Mouse (Mus musculus): Measurements from ENCODE around the gene Gm45785. TPM values are rescaled to one million over a fixed set of nuclear protein-coding genes. Genes with fewer than 3 reads are reported as not detected.
A peak's percentile ranks its signal among the peaks of the same experiment; 100 is the strongest.

Gm45785 gene
- polyA plus RNA-seq, 1 experiment = 0.19 TPM

- DNase-seq (ENCODE audit: low read depth) = peak; percentile 91
- peak; percentile 88 for TF ChIP-seq CTCF (IDR thresholded peaks at IDR 0.05; ENCODE audit: borderline replicate concordance, extremely low read depth, insufficient read depth, insufficient read length)
- no peak for TF ChIP-seq POLR2A (IDR thresholded peaks at IDR 0.05; ENCODE audit: borderline replicate concordance, extremely low read depth, insufficient read depth, insufficient read length, poor library complexity, severe bottlenecking)
Observed at GRCm38 (mm10) chr7:140844905-140845665, 11.0 kb downstream of the Gm45785 start, which contains the start of gene Scgb1c1. TSS of gene Scgb1c1 (plus strand) at chr7:140845547.

GRCm38 (mm10) chr7:140843806-140844205 lies 12.3 kb downstream of the Gm45785 start:
- no peak for DNase-seq (ENCODE audit: low read depth)
- no peak for TF ChIP-seq CTCF (IDR thresholded peaks at IDR 0.05; ENCODE audit: borderline replicate concordance, extremely low read depth, insufficient read depth, insufficient read length)
- no peak for TF ChIP-seq POLR2A (IDR thresholded peaks at IDR 0.05; ENCODE audit: borderline replicate concordance, extremely low read depth, insufficient read depth, insufficient read length, poor library complexity, severe bottlenecking)

- TF ChIP-seq CTCF (IDR thresholded peaks at IDR 0.05; ENCODE audit: borderline replicate concordance, extremely low read depth, insufficient read depth, insufficient read length) (no peak), POLR2A (IDR thresholded peaks at IDR 0.05; ENCODE audit: borderline replicate concordance, extremely low read depth, insufficient read depth, insufficient read length, poor library complexity, severe bottlenecking) (no peak)
- no peak for DNase-seq (ENCODE audit: low read depth)
Observed at GRCm38 (mm10) chr7:140840750-140841735, 15.1 kb downstream of the Gm45785 start.

GRCm38 (mm10) chr7:140839556-140839955 lies 16.6 kb downstream of the Gm45785 start:
- no peak for DNase-seq (ENCODE audit: low read depth)
- TF ChIP-seq POLR2A (IDR thresholded peaks at IDR 0.05; ENCODE audit: borderline replicate concordance, extremely low read depth, insufficient read depth, insufficient read length, poor library complexity, severe bottlenecking) = no peak
- no peak for TF ChIP-seq CTCF (IDR thresholded peaks at IDR 0.05; ENCODE audit: borderline replicate concordance, extremely low read depth, insufficient read depth, insufficient read length)

GRCm38 (mm10) chr7:140836243-140837115 lies 19.7 kb downstream of the Gm45785 start:
- no peak for TF ChIP-seq POLR2A (IDR thresholded peaks at IDR 0.05; ENCODE audit: borderline replicate concordance, extremely low read depth, insufficient read depth, insufficient read length, poor library complexity, severe bottlenecking)
- no peak for TF ChIP-seq CTCF (IDR thresholded peaks at IDR 0.05; ENCODE audit: borderline replicate concordance, extremely low read depth, insufficient read depth, insufficient read length)
- DNase-seq (ENCODE audit: low read depth) = peak; percentile 9

- DNase-seq (ENCODE audit: low read depth) = no peak
- TF ChIP-seq POLR2A (IDR thresholded peaks at IDR 0.05; ENCODE audit: borderline replicate concordance, extremely low read depth, insufficient read depth, insufficient read length, poor library complexity, severe bottlenecking) (no peak), CTCF (IDR thresholded peaks at IDR 0.05; ENCODE audit: borderline replicate concordance, extremely low read depth, insufficient read depth, insufficient read length) (no peak)
Observed at GRCm38 (mm10) chr7:140835758-140836087, 20.4 kb downstream of the Gm45785 start.

GRCm38 (mm10) chr7:140834968-140835757 lies 21.0 kb downstream of the Gm45785 start, which contains the start of gene Urah:
TSS of gene Urah (plus strand) at chr7:140835018.
- no peak for DNase-seq (ENCODE audit: low read depth)
- no peak for TF ChIP-seq CTCF (IDR thresholded peaks at IDR 0.05; ENCODE audit: borderline replicate concordance, extremely low read depth, insufficient read depth, insufficient read length)

- TF ChIP-seq POLR2A (IDR thresholded peaks at IDR 0.05; ENCODE audit: borderline replicate concordance, extremely low read depth, insufficient read depth, insufficient read length, poor library complexity, severe bottlenecking) (no peak), CTCF (IDR thresholded peaks at IDR 0.05; ENCODE audit: borderline replicate concordance, extremely low read depth, insufficient read depth, insufficient read length) (no peak)
- DNase-seq (ENCODE audit: low read depth) = no peak
Observed at GRCm38 (mm10) chr7:140833341-140833740, 22.8 kb downstream of the Gm45785 start.

- TF ChIP-seq CTCF (IDR thresholded peaks at IDR 0.05; ENCODE audit: borderline replicate concordance, extremely low read depth, insufficient read depth, insufficient read length) (no peak), POLR2A (IDR thresholded peaks at IDR 0.05; ENCODE audit: borderline replicate concordance, extremely low read depth, insufficient read depth, insufficient read length, poor library complexity, severe bottlenecking) (no peak)
- DNase-seq (ENCODE audit: low read depth) = no peak
Observed at GRCm38 (mm10) chr7:140831447-140831846, 24.7 kb downstream of the Gm45785 start.

Measured in brain, embryonic 14.5 days (tissue).